Mouse (Mus musculus) gastrocnemius, adult 18-20 months (tissue): ENCODE measurements around the gene Gja3. TPM values are rescaled to one million over a fixed set of nuclear protein-coding genes. Genes with fewer than 3 reads are reported as not detected.
"Not testable (repeated sequence)": the region's sequence is repeated elsewhere in the genome, so short reads cannot be mapped to it uniquely, and the experiment has no call there.

Experiments used
- DNase-seq: peaks from one replicate; pipeline ENCODE4 v3.0.0; 2021; ENCODE audit warnings: low spot score
- total RNA-seq, 2 experiments: library from RNA; stranded (reverse); gene quantifications; 2 replicates each; pipeline ENCODE4 v1.2.3; 2021

Gene Gja3
- total RNA-seq, 2 experiments from 2014 or later: not detected

GRCm38 (mm10) chr14:57034926-57035498 lies 22.9 kb downstream of the Gja3 start:
- DNase-seq: no peak

- DNase-seq: no peak
Measured at GRCm38 (mm10) chr14:57034135-57034534, 23.8 kb downstream of the Gja3 start.

- DNase-seq: no peak
Measured at GRCm38 (mm10) chr14:57032850-57033249, 25.1 kb downstream of the Gja3 start.

- DNase-seq: no peak
Measured at GRCm38 (mm10) chr14:57018436-57018835, 39.5 kb downstream of the Gja3 start.

- DNase-seq: not testable (repeated sequence)
Measured at GRCm38 (mm10) chr14:57016806-57017205, 41.1 kb downstream of the Gja3 start.

GRCm38 (mm10) chr14:56988621-56989020 lies 69.3 kb downstream of the Gja3 start:
- no peak for DNase-seq

Other genes starting within 250 kb of the Gja3 start
- gene Zmym5, start 246.4 kb downstream of the Gja3 start, total RNA-seq: 10 to 100 TPM; 17.8 to 18.8 TPM
- gene Zmym2, start 171.4 kb downstream of the Gja3 start, total RNA-seq: 10 to 100 TPM; 35.2 to 37.1 TPM
- gene Gjb2, start 46.6 kb upstream of the Gja3 start, total RNA-seq: under 1 TPM; 0.11 to 0.83 TPM
- not detected for gene Gm4491, start 57.8 kb upstream of the Gja3 start, total RNA-seq
- not detected for gene Gjb6, start 75.5 kb upstream of the Gja3 start, total RNA-seq